In the genomic region with DNA sequence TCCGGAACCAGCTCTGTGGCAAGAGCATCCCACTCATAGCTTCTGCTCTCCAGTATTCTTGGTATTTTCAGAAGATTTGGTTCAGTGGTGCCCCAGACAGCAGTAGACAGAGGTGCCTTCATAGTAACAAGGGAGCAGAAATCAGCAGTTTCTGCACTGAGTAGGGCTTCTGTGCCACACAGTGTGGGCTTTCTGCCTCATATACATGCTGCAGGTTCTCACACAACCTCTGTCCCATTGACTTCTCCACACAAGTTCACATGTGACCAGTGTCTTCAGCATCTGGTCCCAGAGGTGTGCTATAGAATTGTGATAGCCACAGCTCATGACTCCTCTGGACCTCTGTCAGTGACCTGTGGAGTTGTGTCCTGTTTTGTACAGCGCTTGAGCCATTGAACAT, we compare ENCODE assay signal across 22 mouse cellular contexts. TPM values are rescaled to one million over a fixed set of nuclear protein-coding genes. Genes with fewer than 3 reads are reported as not detected.
"Had no signal": no experiment of that assay in that cellular context is flagged by ENCODE, and none has a peak within 500 bp of the region (broad histone marks: within the 10 kb centered on the region; RNA-seq: fewer than 3 reads in every experiment).

No protein-coding gene starts in this region.

- H3K27me3 ChIP-seq: neural tube, embryonic 13.5 days; neural tube, embryonic 15.5 days; stomach, embryonic 15.5 days had no signal

- H3K9me3 ChIP-seq: neural tube, embryonic 13.5 days; neural tube, embryonic 15.5 days; stomach, embryonic 15.5 days had no signal

- H3K27ac ChIP-seq: neural tube, embryonic 13.5 days; neural tube, embryonic 15.5 days; stomach, embryonic 15.5 days; stomach, postnatal 0 days had no signal

- H3K4me2 ChIP-seq: neural tube, embryonic 13.5 days; neural tube, embryonic 15.5 days; stomach, embryonic 15.5 days had no signal

- DNase-seq: retina, postnatal 1 day; right cerebral cortex, postnatal 14 days; right cerebral cortex, postnatal 4 days; spleen, adult 18-20 months; thymus, adult 18-20 months; thymus, adult 2 months; thymus, postnatal 14 days; thymus, postnatal 25 days; thymus, postnatal 36 days; thymus, postnatal 4 days had no signal

- H3K36me3 ChIP-seq: neural tube, embryonic 13.5 days; neural tube, embryonic 15.5 days; stomach, embryonic 15.5 days had no signal

- H3K9ac ChIP-seq: neural tube, embryonic 13.5 days; neural tube, embryonic 15.5 days; stomach, embryonic 15.5 days had no signal

- H3K4me3 ChIP-seq: neural tube, embryonic 13.5 days; neural tube, embryonic 15.5 days; stomach, embryonic 15.5 days had no signal

- H3K4me1 ChIP-seq: neural tube, embryonic 13.5 days; neural tube, embryonic 15.5 days; stomach, embryonic 15.5 days had no signal

RNA-seq across cellular contexts. Expression of a gene that starts 0.6 kb away (rescaled TPM):
- polyA plus RNA-seq: neural tube, embryonic 13.5 days; neural tube, embryonic 14.5 days; neural tube, embryonic 15.5 days; small intestine, adult 2 months; spleen, adult 2 months; stomach, embryonic 14.5 days; stomach, embryonic 15.5 days; stomach, embryonic 16.5 days; stomach, postnatal 0 days; testis, adult 2 months; thymus, adult 2 months; thymus, postnatal 0 days; urinary bladder, adult 2 months had no signal

RNA-seq across cellular contexts. Expression of a gene that starts 6.3 kb away (rescaled TPM):
- polyA plus RNA-seq: neural tube, embryonic 13.5 days; neural tube, embryonic 14.5 days; neural tube, embryonic 15.5 days; small intestine, adult 2 months; spleen, adult 2 months; stomach, embryonic 14.5 days; stomach, embryonic 15.5 days; stomach, embryonic 16.5 days; stomach, postnatal 0 days; testis, adult 2 months; thymus, adult 2 months; thymus, postnatal 0 days; urinary bladder, adult 2 months had no signal

RNA-seq across cellular contexts. Expression of a gene that starts 6.3 kb away (rescaled TPM):
- polyA plus RNA-seq: neural tube, embryonic 13.5 days; neural tube, embryonic 14.5 days; neural tube, embryonic 15.5 days; small intestine, adult 2 months; spleen, adult 2 months; stomach, embryonic 14.5 days; stomach, embryonic 15.5 days; stomach, embryonic 16.5 days; stomach, postnatal 0 days; testis, adult 2 months; thymus, adult 2 months; thymus, postnatal 0 days; urinary bladder, adult 2 months had no signal

RNA-seq across cellular contexts. Expression of a gene that starts 10.3 kb away (rescaled TPM):
- polyA plus RNA-seq: neural tube, embryonic 13.5 days; neural tube, embryonic 14.5 days; neural tube, embryonic 15.5 days; small intestine, adult 2 months; spleen, adult 2 months; stomach, embryonic 14.5 days; stomach, embryonic 15.5 days; stomach, embryonic 16.5 days; stomach, postnatal 0 days; testis, adult 2 months; thymus, adult 2 months; thymus, postnatal 0 days; urinary bladder, adult 2 months had no signal

RNA-seq across cellular contexts. Expression of a gene that starts 11.9 kb away (rescaled TPM):
- polyA plus RNA-seq: neural tube, embryonic 13.5 days; neural tube, embryonic 14.5 days; neural tube, embryonic 15.5 days; small intestine, adult 2 months; spleen, adult 2 months; stomach, embryonic 14.5 days; stomach, embryonic 15.5 days; stomach, embryonic 16.5 days; stomach, postnatal 0 days; testis, adult 2 months; thymus, adult 2 months; thymus, postnatal 0 days; urinary bladder, adult 2 months had no signal
